Mouse (Mus musculus) olfactory bulb, adult 2 months (tissue): ENCODE data around the gene Nhsl1.

Experiments used
- CTCF ChIP-seq: fragments of 200-500 bp; IDR thresholded peaks from 2 replicates; pipeline ENCODE4 v1.5.1; 2012; ENCODE audit warnings: low read depth, mild to moderate bottlenecking, low read length, moderate library complexity; ENCODE audit not compliant: insufficient read depth
- POLR2A ChIP-seq: fragments of 200-500 bp; IDR thresholded peaks from 2 replicates; pipeline ENCODE4 v1.6.1; 2012; ENCODE audit warnings: mild to moderate bottlenecking, low read depth, low read length, moderate library complexity; ENCODE audit not compliant: insufficient read depth

- TF ChIP-seq POLR2A = no peak
- no peak for TF ChIP-seq CTCF
Observed at GRCm38 (mm10) chr10:18321861-18322260, 3.1 kb downstream of the Nhsl1 start.
